Mouse (Mus musculus): Measurements from ENCODE around the gene Ackr2. TPM values are rescaled to one million over a fixed set of nuclear protein-coding genes. Genes with fewer than 3 reads are reported as not detected.

The Ackr2 gene
- polyA plus RNA-seq, 1 experiment from 2014 or later: 0.18 TPM

DNA sequence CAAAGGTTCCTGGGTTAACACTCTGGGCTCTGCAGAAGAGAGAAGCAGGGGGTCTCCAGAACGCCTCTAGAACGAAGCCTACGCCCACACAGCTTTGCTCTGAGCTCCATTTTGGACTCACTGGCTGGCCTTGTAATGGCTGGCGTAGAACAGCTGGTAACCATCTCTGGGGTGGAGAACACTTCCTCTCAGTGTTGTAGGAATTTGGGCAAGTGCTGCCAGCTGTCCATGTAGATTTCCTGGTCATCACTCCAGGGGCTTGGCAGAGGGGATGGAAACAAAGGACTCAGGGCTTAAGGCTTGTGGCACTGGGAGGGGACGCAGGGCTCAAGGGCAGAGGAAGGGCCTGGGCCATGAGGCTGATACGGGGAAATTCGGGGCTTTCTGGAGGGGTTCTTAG is 3.7 kb upstream of the Ackr2 start:
- no peak overlapping the region for H3K27ac ChIP-seq
- H3K4me2 ChIP-seq (replicated peaks): no peak overlapping the region
- no peak for ATAC-seq (ENCODE audit: low FRiP score, low read depth)
- no peak overlapping the region for H3K4me3 ChIP-seq
- no peak overlapping the region for H3K9ac ChIP-seq
- WGBS: 77% methylated on average over 7 of the region's 7 CpGs
- H3K27me3 ChIP-seq: no peaks in the 10 kb centered on the region
- H3K4me1 ChIP-seq: peaks cover 11% of the 10 kb centered on the region; the same call in 1 of the 2 replicates
- H3K9me3 ChIP-seq: no peaks in the 10 kb centered on the region
- no peaks in the 10 kb centered on the region for H3K36me3 ChIP-seq

DNA sequence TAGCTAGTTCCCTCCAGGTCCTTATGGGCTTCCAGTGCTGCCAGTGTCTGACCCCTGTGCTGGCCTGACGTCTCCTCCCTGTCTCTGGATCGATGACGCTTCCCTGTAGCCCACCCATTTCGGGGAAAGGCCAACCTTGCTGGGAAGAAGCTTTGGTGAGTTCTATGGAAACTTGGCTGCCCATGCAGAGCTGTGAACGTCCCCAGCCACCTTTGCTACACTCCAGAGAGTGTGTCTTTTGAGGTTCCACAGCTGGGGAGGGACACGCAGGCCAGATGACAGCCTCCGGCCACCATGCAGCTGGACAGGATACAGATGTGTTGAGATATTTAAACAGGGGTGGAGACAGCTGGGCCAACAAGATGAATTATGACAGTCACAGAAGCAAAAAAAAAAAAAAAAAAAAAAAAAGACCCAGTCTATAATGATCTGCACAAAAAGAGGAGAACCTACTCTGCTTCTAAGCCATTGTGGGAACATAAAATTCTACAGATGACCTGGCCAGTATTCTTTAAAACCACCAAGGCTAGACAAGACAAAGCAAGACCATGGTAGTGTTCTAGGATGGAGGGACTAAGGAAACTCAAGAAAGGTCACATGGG is 2.7 kb upstream of the Ackr2 start:
- no peak for ATAC-seq (ENCODE audit: low FRiP score, low read depth)
- Histone ChIP-seq H3K9me3 (no peaks in the 10 kb centered on the region), H3K4me1 (peaks cover 7% of the 10 kb centered on the region; the same call in 1 of the 2 replicates), H3K9ac (no peak overlapping the region), H3K4me3 (no peak overlapping the region), H3K27me3 (no peaks in the 10 kb centered on the region), H3K4me2 (replicated peaks) (no peak overlapping the region), H3K27ac (no peak overlapping the region), H3K36me3 (no peaks in the 10 kb centered on the region)
- WGBS: 65% methylated on average over 7 of the region's 7 CpGs

DNA sequence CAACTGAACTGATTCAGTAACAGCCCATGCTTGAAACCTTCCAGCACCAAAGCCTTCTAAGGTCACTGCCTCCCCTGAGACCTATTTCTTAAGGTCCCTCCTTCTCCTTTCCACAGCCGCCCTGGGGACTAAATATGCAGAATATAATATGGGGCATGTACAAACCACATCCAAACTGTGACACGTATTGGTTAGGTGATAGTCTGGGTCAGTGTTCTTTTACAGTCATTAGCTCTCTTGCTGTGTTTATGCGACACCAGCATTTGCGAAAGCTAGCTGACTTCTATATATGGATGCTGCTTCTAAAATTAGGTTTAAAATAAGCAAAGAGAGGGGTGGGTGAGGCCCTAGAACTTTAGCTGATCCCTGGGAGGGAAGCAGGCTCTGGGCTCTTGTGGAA is 1.3 kb upstream of the Ackr2 start:
- Histone ChIP-seq H3K9ac (no peak overlapping the region), H3K36me3 (no peaks in the 10 kb centered on the region), H3K4me2 (replicated peaks) (no peak overlapping the region), H3K27ac (no peak overlapping the region), H3K9me3 (no peaks in the 10 kb centered on the region), H3K4me1 (no peaks in the 10 kb centered on the region), H3K27me3 (no peaks in the 10 kb centered on the region), H3K4me3 (no peak overlapping the region)
- no peak for ATAC-seq (ENCODE audit: low FRiP score, low read depth)
- WGBS: 80% methylated on average over 4 of the region's 4 CpGs

DNA sequence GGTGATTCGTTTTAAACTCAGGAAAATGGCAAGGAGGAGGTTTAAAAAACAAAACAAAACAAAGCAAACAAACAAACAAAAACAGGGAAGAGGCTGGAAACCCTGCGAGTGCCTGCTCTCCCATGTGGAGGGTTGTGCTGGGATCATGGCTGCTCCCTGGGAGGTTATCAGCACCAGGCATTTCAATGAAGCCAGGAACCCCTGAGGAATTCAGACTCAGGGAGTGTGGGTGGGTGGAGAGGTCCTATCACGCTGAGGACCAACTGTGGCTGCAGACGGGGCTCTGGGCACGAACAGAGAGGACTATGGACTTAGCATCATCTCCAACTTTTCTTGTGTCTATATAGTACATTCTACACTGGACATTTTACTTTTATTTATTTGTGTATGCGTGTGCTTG is 1.2 kb downstream of the Ackr2 start:
- Histone ChIP-seq H3K9ac (no peak overlapping the region), H3K36me3 (no peaks in the 10 kb centered on the region), H3K4me3 (no peak overlapping the region), H3K4me1 (no peaks in the 10 kb centered on the region), H3K27me3 (no peaks in the 10 kb centered on the region), H3K27ac (no peak overlapping the region), H3K9me3 (no peaks in the 10 kb centered on the region), H3K4me2 (replicated peaks) (no peak overlapping the region)
- no peak for ATAC-seq (ENCODE audit: low FRiP score, low read depth)
- WGBS: 69% methylated on average over 6 of the region's 6 CpGs

DNA sequence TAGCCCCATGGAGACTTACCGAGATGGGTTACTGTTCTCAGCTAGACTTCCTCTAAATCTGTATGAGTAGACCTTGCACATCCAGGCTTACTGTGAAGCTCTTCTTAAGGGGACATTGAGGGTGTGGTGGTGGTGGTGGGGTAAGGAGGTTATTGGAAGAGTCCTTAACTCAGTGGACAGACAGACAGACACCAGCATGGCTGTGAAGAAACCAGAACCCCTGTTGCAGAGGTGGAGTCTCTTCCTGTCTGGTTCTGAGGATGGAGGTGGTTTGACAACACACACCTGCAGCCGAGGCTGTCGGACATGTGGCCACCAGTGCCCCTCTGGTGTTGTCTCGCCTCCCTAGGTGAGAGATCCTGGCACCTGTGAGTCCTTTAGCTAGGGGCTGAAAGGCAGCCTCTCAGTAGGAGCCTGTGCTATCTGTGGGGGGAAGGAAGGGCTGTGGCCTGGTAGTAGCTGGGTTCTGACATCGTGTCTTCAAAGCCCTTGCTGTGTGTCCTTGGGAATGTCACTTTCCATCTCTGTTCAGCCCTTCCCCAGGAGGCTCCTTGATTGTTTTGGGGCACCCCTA is 2.2 kb downstream of the Ackr2 start:
- Histone ChIP-seq H3K4me1 (no peaks in the 10 kb centered on the region), H3K27ac (no peak overlapping the region), H3K27me3 (no peaks in the 10 kb centered on the region), H3K4me3 (no peak overlapping the region), H3K9me3 (no peaks in the 10 kb centered on the region), H3K9ac (no peak overlapping the region), H3K4me2 (replicated peaks) (no peak overlapping the region), H3K36me3 (no peaks in the 10 kb centered on the region)
- 80% methylated on average over 5 of the region's 5 CpGs for WGBS
- ATAC-seq (ENCODE audit: low FRiP score, low read depth): no peak

DNA sequence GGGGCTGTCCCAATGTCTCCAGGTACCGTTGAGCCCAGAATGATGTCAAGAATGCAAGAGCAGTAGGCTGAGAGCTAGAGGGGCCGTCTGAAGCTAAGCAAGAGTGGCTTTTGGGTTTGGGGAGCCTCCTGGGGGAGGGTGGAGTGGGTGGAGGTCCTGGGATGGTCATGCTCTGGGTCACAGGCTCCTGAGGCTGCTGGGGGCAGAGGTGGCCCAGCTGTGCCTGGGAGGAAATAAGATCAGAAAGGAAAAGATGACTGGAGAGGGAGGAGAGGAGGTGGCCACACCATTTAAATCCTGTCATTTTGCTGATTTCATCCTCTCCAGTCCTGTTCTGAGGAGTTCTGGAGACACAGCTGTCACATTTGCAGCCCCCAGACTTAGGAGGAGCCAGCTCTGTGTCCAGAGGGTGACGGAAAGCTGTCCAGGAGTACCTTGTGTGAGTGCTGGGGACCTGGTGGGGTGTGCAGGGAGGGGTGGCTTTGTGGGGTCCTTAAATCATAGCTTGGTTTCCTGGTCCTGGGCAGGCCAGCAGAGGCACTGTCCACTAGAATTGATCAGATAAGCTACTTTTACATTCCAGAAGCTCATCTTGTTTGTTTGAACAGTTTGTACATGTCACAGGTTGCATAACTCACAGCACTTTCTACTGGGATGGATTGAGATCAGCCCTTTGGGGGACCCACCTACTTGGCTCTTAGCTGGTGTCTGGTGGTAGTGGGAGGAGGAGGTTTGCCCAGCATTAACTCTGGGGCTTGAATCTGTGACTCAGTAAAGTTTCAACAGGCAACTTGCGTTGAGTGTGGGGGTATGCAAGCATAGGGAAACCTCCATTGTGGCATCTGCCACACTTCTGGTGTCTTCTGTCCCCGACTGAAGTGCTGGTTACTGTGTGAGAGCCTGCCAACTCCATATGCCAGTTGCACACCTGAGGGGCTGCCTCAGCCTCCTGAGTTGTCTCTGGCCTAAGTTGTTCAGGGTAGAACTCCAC is 3.9 kb downstream of the Ackr2 start:
- ATAC-seq (ENCODE audit: low FRiP score, low read depth): no peak
- H3K36me3 ChIP-seq: no peaks in the 10 kb centered on the region
- 65% methylated on average over 5 of the region's 5 CpGs for WGBS
- H3K4me2 ChIP-seq (replicated peaks): no peak overlapping the region
- H3K27me3 ChIP-seq: no peaks in the 10 kb centered on the region
- H3K27ac ChIP-seq: no peak overlapping the region
- no peaks in the 10 kb centered on the region for H3K9me3 ChIP-seq
- no peaks in the 10 kb centered on the region for H3K4me1 ChIP-seq
- H3K4me3 ChIP-seq: no peak overlapping the region
- H3K9ac ChIP-seq: no peak overlapping the region

DNA sequence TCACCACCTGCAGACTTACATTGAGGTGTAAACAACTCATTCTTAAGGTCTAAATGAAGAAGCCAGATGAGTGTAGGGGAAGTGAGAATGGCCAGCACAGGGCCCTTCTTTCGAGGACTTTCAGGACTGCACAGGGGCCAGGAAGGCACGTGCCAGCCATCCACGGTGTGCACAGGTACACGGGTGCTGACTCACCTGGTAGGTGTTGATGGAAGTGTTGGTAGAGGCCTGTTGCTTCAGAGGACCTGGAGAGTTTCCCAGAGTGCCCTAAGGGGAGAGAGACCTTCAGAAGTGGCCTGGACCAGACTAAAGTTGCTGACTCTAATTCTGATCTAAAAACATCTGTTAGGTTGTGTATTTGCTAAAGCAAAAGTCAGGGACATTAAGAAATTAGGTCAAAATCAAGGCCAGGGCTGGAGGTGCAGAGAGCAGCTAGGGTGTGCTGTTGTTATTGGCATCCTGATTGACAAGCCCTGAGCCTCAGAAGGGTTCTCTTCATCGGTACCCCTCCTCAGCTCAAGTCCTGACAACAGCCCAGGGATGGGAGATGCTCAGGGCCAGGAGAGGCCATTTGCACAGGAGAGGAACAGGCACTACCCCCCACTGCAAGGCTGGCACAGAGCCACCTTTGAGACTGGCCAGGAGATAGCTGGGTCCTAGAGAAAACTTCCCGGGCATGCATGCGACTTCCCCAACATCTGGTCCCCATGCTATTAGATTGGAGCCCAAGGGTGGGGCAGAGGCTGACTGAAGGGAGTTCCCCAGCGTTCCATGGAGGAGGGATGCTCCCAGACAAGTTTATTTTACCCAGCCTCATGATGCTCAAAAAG is 5.5 kb downstream of the Ackr2 start:
- H3K9ac ChIP-seq: no peak overlapping the region
- 80% methylated on average over 8 of the region's 8 CpGs for WGBS
- no peak overlapping the region for H3K27ac ChIP-seq
- H3K4me1 ChIP-seq: no peaks in the 10 kb centered on the region
- H3K4me3 ChIP-seq: no peak overlapping the region
- H3K27me3 ChIP-seq: no peaks in the 10 kb centered on the region
- H3K36me3 ChIP-seq: no peaks in the 10 kb centered on the region
- H3K4me2 ChIP-seq (replicated peaks): no peak overlapping the region
- no peaks in the 10 kb centered on the region for H3K9me3 ChIP-seq
- ATAC-seq (ENCODE audit: low FRiP score, low read depth): no peak

DNA sequence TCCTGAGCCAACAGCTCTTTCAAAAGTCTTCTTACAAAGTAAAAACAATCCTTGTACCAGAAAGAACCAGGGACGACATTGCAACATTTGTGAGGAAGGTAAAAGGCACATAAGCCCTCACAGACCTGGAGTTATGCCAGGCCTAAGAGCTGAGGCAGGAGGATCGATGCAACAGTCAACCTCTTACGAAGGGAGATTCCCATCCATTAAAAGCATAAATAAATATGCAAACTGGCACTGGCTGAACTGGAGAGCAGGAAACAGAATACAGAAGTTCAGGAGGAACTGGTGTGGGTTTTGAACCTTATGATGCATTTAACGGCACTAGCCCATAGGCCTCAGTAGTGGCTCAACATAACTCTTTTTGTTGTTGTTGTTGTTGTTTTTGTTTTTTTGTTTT is 6.2 kb downstream of the Ackr2 start:
- no peak overlapping the region for H3K4me2 ChIP-seq (replicated peaks)
- H3K27ac ChIP-seq: no peak overlapping the region
- H3K27me3 ChIP-seq: no peaks in the 10 kb centered on the region
- no peak overlapping the region for H3K4me3 ChIP-seq
- no peaks in the 10 kb centered on the region for H3K9me3 ChIP-seq
- ATAC-seq (ENCODE audit: low FRiP score, low read depth): no peak
- H3K36me3 ChIP-seq: no peaks in the 10 kb centered on the region
- H3K4me1 ChIP-seq: no peaks in the 10 kb centered on the region
- no peak overlapping the region for H3K9ac ChIP-seq
- WGBS: 81% methylated on average over 4 of the region's 4 CpGs

DNA sequence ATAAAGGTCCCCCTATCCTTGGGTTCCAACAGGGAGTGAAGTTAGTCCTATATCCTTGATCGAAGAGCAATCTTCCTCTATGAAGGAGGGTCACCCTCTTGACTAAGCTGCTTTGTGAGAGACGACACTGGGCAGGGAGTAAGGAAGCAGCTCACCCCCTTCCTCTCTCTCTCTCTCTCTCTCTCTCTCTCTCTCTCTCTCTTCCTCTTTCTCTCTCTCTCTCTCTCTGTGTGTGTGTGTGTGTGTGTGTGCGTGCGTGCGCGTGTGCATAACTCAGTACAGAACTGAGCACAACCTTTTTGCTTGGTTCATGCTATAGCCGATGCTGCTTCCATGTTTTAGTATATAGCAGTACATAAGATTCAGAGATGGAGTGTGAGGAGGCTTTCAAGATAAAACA is 6.8 kb downstream of the Ackr2 start:
- no peaks in the 10 kb centered on the region for H3K9me3 ChIP-seq
- WGBS: 90% methylated on average over 7 of the region's 7 CpGs
- no peak overlapping the region for H3K9ac ChIP-seq
- no peak for ATAC-seq (ENCODE audit: low FRiP score, low read depth)
- no peak overlapping the region for H3K4me2 ChIP-seq (replicated peaks)
- H3K36me3 ChIP-seq: no peaks in the 10 kb centered on the region
- H3K27me3 ChIP-seq: no peaks in the 10 kb centered on the region
- no peaks in the 10 kb centered on the region for H3K4me1 ChIP-seq
- no peak overlapping the region for H3K27ac ChIP-seq
- H3K4me3 ChIP-seq: no peak overlapping the region

DNA sequence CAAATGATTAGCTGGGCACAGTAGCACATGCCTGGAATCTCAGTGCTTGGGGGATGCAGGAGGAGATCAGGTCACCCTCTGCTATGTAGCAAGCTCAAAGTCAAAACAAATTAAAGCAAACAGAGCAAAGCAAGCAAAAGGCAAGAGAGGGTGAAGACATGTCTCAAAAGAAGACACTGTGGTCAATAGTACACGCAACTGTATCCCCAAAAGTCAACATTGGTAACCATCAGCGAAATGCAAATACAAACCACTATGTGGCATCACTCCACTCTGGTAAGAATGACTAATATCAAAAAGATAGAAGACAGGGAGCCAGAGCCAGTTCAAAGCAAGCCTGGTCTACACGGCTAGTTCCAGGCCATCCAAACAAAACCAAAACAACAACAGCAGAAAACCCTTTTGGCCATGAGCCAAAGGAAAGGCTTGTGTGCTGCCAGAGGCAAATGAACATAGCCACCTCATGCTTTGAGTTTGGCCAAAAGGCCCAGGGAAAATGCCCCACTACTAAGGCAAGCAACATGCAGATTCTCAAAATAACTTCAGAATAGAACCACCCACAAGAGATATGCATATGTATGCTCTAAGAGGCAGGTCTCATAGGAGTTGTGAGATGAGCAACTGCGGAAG is 7.5 kb downstream of the Ackr2 start:
- WGBS: 87% methylated on average over 4 of the region's 4 CpGs
- Histone ChIP-seq H3K4me3 (no peak overlapping the region), H3K36me3 (no peaks in the 10 kb centered on the region), H3K4me2 (replicated peaks) (no peak overlapping the region), H3K27me3 (no peaks in the 10 kb centered on the region), H3K4me1 (no peaks in the 10 kb centered on the region), H3K9ac (no peak overlapping the region), H3K9me3 (no peaks in the 10 kb centered on the region), H3K27ac (no peak overlapping the region)
- no peak for ATAC-seq (ENCODE audit: low FRiP score, low read depth)

DNA sequence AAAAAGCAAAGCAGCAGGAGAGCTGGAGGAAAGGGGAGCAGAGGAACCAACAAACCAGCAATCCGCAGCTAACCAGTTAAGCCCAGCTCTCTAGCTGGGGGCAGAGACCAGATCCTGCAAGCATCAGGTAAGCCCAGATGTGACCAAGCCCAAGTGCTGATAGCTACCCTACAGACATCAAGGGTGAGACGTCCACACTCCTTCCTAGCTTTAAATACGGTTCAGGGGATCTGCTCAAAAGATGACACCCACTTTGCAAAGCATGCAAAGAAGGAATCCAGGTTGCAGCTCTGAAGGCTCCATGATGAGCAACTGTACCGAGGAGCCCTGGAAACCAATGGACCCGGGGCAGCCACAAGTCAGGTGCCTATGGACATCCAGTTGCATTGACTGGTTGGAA is 8.3 kb downstream of the Ackr2 start:
- Histone ChIP-seq H3K9me3 (no peaks in the 10 kb centered on the region), H3K36me3 (no peaks in the 10 kb centered on the region), H3K27ac (no peak overlapping the region), H3K4me3 (no peak overlapping the region), H3K9ac (no peak overlapping the region), H3K27me3 (no peaks in the 10 kb centered on the region), H3K4me1 (no peaks in the 10 kb centered on the region), H3K4me2 (replicated peaks) (no peak overlapping the region)
- 81% methylated on average over 5 of the region's 5 CpGs for WGBS
- ATAC-seq (ENCODE audit: low FRiP score, low read depth): no peak

Measured in limb, embryonic 13.5 days (tissue).